Mouse (Mus musculus) mouse trophoblast stem cell (cell line): Measurements from ENCODE around the gene Epsti1.
"Not testable (repeated sequence)": the region's sequence is repeated elsewhere in the genome, so short reads cannot be mapped to it uniquely, and the experiment has no call there.

Experiments used
- in situ Hi-C, 2 experiments: fragments of 300-500 bp; cut with MseI, MboI; formaldehyde crosslinking; loops; 2 replicates in 1 of 2; 3 replicates in 1 of 2; pipeline ENCODE4 v1.15.1; 2025

Epsti1 gene

DNA sequence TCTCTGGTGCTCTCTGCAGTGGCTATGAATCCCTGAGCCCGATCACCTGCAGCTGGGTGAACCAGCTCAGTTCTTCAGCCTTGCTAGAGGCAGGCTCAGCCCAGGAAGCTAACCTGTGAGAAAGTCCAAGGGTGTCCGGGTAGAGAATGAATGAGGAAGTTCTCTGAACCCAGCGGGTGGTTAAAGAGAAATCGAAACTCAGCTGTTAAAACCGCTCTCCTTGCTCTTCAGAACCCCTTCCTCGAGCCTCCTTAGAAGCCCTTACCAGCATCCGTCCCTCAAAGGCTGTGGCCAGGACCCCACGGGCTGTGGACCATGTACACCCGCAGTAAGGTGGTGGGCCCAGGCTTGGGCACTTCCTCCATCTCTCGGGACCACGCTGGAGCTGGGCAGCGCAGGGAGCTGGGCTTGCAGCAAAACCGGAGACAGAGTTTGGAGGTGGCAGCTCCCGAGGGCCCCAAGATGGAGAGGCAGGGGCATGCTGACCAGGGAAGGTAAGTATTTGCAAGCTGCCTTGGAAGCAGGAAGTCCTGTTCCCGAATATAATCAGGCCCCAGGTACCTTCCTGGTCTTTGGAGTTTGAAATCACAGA is at the start of gene Epsti1:
TSS of gene Epsti1 (plus strand) at position 69 of the 592 bp plus-strand sequence.
- in situ Hi-C loops, result no loop called here

DNA sequence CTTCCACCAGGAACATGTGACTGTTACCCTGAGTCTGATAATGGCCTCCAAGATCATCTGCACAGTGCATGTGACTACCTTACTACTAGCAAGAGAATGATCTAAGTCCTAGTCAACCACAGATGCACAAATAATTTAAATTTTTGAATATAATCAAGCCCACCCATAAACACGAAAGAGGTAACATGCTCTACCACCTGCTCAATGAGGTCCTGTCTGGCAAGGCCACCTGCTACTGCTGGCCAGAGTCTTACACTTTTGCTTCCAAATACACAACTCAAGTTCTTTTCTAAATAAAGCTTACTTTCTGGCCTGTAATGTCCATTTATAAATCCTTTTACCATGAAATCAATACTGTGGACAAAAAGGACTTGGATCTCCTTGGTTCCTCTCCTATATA is 44.1 kb upstream of the Epsti1 start:
- in situ Hi-C loops, result no loop called here

DNA sequence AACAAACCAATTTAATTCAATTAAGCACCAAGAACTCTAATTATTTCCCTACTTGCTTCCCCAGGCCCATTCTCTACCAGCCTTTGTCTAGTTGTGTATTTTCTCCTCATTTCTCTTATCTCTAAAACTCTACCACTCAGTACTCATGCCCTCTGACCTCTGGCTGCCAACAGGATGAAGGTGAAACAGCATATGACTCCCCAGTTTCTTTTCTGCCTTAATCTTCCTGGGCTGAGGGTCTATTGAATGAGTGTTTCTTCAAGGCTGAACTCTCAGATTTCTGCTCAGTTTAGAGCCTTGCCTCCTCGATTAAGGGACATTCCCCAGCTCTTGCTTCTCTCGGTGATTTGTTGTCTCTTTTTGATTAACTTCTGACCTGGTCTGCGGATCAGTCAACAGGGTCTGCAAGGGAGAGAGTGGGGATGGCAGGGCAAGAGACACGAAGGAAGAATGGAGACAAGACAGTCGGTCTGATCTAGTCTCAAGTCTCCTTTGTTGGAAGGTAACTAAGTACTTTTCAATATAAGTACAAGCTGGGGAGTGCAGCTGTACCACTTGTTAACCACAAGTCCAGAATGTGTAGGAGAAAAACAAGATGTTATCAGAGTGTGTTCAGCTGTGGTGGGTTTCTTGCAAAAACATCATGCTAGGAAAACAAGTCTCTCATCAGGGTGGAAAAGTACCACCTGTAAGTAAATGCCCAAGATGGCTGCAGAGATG is 43.0 kb upstream of the Epsti1 start:
- in situ Hi-C loops, result no loop called here

DNA sequence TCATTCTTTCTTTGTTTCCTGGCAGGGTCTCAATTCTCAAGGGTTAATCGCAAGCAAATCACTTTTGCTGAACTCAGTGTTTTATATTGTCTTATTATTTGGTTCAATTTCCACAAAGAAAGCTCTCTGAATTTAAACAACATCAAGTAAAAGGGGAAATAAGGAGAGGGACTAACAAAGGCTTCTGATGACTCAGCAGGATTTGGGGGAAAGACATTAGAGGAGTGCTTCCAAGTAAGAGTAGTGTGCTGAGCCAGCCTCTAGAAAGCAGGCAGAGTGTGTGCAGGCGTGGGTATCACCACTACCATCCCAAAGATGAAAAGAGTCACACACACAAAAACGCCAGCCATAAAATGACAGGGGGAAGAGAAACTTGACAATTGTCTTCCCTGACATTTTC is 40.0 kb upstream of the Epsti1 start:
- in situ Hi-C loops, result no loop called here

DNA sequence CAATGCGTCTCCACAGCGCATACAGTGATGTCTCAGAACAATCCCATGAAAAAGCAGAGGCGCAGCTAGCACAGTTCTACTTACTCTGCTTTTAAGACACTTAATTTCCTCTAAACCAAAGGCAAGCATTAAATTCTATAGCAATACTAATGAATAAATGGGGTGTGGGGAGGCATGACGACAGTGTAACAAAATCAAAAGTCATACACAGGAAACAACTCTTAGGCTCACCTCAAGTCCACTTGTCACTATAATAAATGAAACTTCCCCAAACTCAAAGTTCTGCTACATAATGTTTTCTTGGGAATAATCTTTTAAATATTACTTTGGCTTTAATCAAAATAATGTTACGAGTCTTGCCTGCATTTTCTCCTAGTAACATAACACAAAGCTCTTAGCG is 39.5 kb upstream of the Epsti1 start:
- in situ Hi-C loops, result no loop called here

DNA sequence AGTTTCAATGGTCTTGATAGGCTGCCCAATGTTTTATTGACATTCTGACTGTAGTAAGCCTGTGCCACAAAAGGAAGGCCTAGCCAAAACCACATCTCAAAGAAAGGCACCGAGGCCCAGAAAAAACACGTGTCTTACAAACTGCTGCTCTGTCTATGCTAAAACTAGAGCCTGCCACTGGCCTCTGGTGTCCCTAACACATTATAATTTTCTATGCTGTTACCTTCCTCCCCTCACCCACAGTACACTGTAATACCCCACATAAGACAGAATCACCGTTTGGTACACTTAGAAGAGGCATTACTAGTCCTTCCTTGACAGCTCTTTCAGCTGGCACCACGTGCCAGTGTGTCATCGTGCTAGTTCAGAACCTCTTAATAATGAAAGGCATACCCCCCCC is 36.4 kb upstream of the Epsti1 start:
- in situ Hi-C loops, result no loop called here

DNA sequence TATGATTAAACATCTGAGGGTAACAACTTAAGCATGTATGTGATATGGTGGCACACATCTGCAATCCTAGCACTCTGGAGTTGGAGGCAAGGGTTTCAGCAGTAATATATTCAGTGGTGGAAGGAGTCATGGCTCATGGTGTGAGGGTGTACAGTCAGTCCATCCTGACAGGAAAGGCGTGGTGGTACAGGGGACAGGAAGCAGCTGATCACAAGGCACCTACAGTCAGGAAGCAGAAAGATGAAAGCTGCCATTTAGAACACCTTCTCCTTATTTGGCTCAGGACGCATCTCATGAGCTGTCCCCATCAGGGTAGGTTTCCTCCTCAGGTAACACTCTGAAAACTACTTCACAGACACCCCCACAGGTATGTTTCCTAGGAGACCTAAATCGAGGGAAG is 33.1 kb upstream of the Epsti1 start:
- in situ Hi-C loops, result no loop called here

DNA sequence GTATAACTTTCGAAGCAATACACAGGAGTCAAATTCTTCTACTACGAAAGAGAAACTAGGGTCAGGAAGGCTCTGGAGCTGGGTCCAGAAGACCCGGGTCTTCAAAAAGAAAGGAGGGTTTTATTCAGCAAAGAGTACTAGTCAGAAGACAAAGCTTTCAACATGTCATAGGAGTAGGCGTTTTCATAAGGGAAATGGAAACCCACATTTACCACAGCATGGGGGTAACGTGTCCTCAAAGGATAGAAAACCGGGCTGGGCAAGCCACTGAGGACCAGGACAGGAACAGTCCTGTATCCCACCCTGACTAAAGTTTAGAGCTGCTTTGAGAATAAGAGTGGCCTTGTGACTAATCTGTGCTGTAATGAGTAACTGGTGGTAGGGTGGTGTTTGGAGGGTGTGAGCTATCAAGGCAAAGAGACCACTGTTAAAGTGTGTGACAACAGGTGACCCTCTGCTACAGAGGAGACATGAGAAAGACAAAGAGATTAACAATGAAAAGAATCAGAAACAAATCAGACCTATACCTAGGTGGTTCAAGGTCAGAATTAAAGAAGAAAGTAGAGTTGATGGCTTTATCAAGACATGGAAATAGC is 32.6 kb upstream of the Epsti1 start:
- in situ Hi-C loops, result no loop called here

DNA sequence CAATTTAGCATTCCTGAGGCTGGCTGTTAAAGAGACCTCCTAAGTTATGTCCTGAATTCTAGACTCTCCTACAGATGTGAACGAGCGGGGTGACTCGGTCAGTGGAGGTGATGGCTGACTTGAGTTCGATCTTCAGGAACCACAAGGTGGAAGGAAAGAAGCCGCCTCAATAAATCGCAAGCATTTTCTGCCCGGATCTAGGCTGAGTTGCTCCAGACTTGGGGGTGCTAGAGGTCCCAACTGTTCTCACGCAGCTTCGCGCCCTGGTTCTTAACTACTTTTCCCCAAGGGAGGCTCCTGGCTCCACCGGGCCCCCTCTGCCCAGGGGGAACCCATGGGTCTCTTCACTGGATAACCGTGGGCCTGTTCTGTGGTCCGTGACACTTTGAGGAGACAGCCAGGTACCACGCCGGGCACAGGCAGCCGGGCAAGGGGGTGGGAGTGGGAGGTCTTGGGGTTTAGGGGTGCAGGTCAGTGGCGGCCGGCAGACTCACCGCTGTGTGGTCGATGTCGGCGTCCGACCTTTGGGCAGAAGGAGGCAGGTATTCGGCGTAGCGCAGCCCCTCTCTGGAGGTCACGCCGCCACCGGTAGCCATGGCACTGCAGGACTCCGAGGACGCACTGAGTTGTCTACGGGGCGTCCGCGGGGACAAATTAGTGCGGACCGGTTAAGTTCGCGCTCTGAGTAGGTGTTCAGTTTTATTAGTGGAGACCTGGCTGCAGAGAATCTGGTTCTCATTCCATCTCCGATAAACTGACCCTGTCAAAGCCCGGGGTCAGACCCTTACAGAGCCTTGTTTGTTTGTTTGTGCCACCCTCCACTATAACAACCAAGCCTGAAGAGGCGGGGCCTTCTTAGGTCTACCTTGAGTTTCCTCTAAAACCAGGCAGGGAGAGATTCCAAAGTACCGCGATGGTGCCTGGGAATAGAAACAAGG is 29.5 kb upstream of the Epsti1 start, which contains the start of gene Dnajc15:
TSS of gene Dnajc15 (minus strand) at position 822 of the 938 bp plus-strand sequence.
- in situ Hi-C loops, result no loop called here

DNA sequence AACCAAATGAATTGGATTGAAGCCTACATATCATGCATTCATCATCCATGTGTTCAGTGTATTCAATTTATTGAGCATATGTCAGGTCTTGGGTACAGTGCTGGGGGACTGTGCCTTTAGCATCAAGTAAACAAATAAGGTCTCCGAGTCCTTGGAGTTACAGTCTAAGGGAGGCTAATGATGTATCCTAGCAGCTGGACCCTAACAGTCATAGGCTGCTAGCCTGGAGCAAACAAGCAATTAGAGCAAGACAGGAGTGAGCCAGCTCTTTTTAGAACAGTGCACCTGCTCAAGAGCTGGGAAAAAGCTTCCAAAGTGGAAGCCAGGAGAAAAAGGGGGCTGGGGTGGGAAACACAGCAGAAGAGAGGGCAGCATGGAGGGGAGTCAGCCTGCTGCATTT is 27.8 kb upstream of the Epsti1 start:
- in situ Hi-C loops, result no loop called here

DNA sequence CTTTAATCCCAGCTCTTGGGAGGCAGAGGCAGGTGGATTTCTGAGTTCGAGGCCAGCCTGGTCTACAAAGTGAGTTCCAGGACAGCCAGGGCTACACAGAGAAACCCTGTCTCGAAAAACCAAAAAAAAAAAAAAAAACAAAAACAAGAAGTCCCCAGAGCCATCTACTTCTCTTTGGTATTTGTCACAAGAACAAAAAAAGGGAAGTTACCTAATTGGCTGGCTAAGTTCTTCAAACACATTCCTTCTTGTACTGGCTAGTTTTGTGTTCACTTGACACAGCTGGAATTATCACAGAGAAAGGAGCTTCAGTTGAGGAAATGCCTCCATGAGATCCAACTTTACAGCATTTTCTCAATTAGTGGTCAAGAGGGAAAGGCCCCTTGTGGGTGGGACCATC is 26.2 kb upstream of the Epsti1 start:
- in situ Hi-C loops, result not testable (repeated sequence)

DNA sequence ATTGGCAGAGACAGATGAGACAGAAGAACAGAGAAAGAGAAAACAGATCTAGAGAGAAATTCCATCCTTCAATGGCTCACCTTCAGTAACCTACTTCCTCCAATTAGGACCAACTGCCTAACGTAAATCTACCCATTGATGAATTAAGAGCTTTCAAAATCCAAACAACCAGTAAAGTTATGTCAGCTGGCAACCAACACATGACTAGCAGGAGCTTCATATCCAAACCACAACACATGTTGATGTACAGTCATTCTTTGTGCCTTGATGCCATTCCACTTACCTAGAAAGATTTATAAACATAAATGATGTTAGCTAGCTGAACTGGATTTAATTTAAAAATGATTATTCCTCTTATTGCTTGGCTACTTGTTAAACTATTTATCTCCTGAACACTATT is 22.0 kb upstream of the Epsti1 start:
- in situ Hi-C loops, result no loop called here

DNA sequence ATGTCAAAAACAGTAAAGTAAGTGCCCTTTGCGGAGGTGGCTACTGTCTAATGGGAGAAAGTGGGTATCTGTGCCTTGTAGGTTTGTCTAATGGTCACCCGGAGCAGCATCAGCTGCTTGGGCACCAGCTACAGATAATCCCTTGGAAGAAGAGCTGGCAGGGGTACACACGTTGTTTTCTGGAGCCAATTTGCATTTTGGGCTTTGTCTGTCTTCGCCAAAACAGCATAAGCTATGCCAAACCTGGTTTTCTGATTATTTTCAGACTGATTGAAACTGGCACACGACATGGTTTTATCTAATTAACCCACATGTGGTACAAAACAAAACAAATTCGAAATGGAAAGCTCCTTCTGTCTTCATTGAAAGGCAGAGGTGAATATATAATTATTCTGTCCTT is 21.4 kb upstream of the Epsti1 start:
- in situ Hi-C loops, result no loop called here

DNA sequence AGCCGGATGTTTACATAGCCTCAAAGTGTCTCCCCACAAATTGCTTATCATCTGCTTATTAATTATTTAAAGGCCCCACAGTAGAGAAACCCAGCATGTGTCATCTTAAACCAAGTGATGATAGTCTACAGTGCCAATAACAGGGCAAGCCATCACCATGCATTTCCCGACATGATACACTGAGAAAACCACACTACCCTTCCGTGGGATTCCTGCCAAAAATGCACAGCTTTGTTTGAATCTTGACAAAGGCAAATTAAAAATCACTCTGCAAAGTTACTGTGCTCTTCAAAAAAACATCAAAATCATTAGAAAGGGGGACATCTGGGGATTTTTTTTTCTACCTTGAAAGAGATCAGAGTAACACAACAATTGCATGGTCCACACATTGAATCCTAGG is 17.7 kb upstream of the Epsti1 start:
- in situ Hi-C loops, result no loop called here

DNA sequence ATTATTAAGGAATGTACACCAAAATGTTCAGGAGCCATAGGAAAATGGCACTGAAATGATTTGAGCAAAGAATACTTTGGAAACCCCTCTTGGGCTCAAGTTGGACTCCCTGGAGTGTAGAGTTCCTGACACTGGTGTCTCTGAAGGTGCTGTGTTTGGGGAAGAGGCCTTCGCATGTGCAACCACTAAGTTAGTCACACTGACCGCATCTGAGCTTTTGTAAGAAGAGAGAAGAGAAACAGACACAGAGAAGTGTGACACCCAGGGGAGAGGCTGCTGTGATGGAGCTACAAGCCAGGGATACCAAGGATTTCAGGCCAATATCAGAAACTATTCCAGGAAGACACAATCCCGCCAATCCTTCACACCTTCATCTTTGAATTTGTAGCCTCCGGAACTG is 17.1 kb upstream of the Epsti1 start:
- in situ Hi-C loops, result no loop called here

DNA sequence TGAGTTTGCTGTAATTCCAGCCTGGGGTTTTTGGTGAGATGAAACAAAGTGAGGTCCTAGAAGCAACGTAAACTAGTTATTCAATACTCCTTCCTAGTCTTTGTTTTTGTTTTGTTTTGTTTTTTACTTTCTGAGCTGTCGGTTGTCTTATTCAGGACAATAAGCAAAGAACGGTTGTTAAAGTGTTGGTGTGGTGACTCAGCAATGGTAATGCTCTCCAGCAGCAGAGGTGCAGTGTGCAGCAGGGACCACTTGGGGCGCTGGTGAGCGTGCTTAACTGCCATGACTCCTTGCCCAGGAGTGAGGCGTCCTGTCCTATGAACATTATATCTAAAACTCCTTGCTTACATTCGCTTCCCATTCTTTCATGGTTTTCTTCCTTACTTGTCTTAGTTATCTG is 14.1 kb upstream of the Epsti1 start:
- in situ Hi-C loops, result no loop called here

DNA sequence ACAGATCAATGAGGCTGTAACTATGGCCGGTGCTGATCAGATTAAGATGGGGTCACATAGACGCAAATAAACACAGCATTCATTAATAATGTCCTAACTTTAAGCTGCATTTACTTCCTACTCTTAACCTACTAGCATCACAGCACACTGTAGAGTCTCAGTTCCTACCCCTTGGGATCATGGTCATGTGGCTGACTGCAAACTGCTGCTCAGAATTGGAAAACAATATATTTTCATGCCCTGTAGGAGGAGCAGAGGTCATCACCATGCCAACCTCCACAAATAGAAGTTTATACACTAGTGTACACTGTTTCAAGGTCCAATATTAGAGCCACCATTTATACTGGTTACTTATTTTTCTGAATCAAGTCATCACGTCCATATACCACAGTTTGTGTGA is 8.1 kb upstream of the Epsti1 start:
- in situ Hi-C loops, result no loop called here

DNA sequence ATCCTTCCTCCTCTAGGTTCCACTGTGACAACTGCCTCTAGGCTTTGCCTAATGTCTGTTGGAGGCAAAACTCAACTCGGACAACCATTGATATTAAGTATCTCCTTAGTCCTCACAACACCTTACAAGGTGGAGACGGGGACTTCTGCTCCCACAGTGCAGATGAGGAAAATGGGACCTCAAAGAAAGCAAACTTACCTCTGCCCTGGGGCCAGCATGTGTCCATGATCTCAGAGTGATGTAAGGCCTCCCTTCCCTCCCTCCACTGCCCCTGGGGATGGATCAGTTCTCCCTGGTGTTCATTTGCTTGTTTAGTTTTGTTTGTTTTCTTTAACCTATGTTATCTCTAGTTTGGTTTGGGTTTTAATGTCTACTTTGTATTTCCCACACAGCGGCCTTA is 1.5 kb upstream of the Epsti1 start:
- in situ Hi-C loops, result no loop called here

DNA sequence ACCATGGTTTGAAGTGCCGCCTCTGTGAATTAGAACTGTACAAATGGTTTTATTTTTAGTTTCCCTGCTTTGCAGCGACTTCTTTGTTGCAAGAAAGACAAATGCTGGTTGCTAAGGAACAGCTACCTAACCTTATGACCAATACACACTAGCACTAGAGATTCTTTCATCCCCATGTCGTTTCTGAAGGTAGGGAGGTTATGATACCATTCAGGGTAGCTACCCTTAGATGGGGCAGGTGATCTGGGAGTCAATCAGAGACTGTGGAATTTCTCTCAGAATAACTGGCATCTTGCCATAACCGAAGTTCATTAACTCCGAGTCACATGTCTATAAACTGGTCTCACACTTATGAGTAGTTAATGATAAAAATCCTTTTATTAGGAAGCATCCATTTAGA is 1.4 kb downstream of the Epsti1 start:
- in situ Hi-C loops, result no loop called here

DNA sequence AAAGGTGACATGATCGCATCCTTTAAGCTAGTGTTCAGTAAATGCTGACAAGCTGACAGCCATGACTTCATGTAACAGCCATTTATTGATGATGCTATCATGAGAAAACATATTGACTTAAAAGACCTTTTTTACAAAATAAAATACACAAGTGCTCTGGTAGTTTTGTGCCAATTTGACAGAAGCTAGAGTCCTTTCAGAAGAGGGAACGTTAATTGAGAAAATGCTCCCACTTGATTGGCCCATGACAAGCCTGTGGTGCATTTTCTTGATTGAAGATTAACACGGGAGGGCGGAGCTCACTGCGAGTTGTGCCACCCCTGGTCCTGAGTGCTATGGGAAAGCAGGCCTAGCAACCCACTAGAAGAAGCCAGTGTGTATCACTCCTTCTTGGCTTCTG is 2.5 kb downstream of the Epsti1 start:
- in situ Hi-C loops, result no loop called here

DNA sequence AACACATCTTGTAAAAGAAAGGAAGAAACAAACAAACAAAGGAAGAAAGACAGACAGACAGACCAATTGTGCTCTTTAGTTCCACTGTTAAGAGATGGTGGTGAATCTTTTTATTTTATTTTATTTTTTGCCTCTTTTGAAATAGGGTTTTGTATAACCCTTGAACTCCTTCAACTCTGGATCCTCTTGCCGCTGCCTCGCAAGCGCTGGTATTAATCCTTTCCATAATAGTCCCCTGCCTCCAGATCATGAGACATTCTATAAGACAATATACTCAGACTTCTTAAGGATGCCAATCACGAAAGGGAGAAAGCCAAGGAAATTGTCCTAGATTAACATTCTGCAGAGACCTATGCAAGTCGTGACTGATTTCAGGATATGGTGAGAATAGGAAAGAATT is 11.7 kb downstream of the Epsti1 start:
- in situ Hi-C loops, result no loop called here

DNA sequence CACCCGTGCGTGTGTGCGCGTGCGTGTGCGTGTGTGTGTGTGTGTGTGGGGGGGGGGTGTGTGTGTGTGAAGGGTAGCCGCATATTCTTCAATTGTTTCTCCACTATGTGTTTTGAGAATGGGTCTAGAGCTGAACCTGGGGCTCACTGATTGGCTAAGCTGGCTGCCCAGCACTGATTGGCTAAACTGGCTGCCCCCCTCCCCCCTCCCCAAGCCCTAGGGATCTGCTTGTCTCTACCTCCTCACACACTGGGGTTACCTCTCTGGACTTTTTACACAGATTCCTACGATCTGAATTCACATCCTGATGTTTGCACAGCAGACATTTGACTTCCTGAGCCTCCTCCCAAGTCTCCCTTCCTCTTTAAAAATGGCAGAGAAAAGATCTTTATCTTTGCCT is 17.6 kb downstream of the Epsti1 start:
- in situ Hi-C loops, result loop anchor here in 1 of 2 experiments (10.0 kb wide), 1 partner anchor 777 kb away; no protein-coding TSS in a partner anchor
